Mouse (Mus musculus): ENCODE measurements around the gene Tas2r119.

Gene Tas2r119

GRCm38 (mm10) chr15:32225394-32225793 is 48.3 kb downstream of the Tas2r119 start:
- ATAC-seq (ENCODE audit: low TSS enrichment), result no peak

DNA sequence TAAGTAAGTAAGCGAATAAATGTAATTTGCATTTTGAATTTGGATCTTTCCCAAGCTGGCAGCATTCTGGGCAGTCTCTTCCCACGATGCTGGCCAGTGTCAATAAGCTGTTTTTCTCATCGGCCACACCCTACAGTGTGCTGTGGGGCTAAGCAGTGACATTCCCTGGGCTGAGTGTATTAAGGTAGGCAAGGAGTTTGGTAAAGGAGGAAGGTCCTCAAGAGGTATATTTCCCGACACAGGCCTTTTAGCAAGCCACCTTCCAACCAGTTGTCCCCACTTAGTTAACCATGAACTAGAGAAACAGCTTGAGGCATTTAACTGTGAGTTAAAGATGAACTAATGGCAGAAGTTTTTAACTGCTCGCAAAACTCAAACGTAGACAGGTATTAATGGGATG is 49.3 kb downstream of the Tas2r119 start:
- ATAC-seq (ENCODE audit: low TSS enrichment), result no peak

DNA sequence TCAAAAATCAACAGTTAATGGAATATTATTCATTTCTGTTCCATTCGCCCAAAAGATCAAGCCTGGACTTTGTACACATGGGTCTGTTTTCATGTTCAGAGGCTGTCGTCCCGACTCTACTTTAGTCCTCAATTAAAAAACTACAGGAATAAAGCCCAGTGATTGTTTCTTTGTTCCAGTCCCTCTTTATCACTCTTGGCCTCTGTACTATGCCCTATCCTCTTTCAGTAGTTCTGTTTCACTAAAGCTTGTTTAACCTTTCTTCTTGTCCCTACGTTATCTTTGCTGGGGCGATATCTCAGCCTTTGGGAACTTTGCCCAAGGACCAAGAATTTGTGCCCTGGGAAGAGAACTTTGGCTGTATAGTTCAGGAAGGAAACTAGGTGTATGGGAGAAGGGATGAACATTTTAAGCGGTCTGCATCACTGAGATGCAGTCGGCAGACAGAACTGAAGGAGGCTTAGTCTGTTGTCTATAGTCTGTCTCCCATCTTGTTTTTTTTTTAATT is 49.9 kb downstream of the Tas2r119 start:
- ATAC-seq (ENCODE audit: low TSS enrichment), result no peak
